In genomic region chr7:27361283-27361946, GRCm38 (mm10) we compare ENCODE assay signal across 8 mouse cellular contexts. TPM values are rescaled to one million over a fixed set of nuclear protein-coding genes. Genes with fewer than 3 reads are reported as not detected.
DNase-seq lines count a peak whose midpoint lies in the region; ATAC-seq and TF ChIP-seq lines count a peak whose summit lies in the region.

No protein-coding gene starts in this region.

- H3K9me3 ChIP-seq in hindbrain, postnatal 0 days (ENCODE audit: low read length), result no peaks in the 10 kb centered on the region
- peaks cover 3% of the 10 kb centered on the region; the same call in 1 of the 2 replicates for H3K9me3 ChIP-seq in megakaryocyte, embryonic 14.5 days

- no peak overlapping the region for H3K27ac ChIP-seq in gastrocnemius, adult 2 months
- 0 out of 2 replicates have a peak overlapping the region, but pooled peaks have one; percentile 16 for H3K27ac ChIP-seq in hindbrain, postnatal 0 days
- H3K27ac ChIP-seq in left cerebral cortex, adult 2 months, result peak overlapping the region; percentile 47

- peaks cover under 1% of the 10 kb centered on the region; the same call in 1 of the 2 replicates for H3K4me1 ChIP-seq in hindbrain, postnatal 0 days (ENCODE audit: insufficient read depth, low read length)
- peaks cover 62% of the 10 kb centered on the region for H3K4me1 ChIP-seq in megakaryocyte, embryonic 14.5 days

- peak overlapping the region; percentile 71 for H3K4me3 ChIP-seq in gastrocnemius, adult 2 months
- H3K4me3 ChIP-seq in hindbrain, postnatal 0 days (ENCODE audit: low read length), result peak overlapping the region; percentile 41
- peak overlapping the region; percentile 38 for H3K4me3 ChIP-seq in left cerebral cortex, adult 2 months
- peak overlapping the region; percentile 92 for H3K4me3 ChIP-seq in megakaryocyte, embryonic 14.5 days (replicated peaks)

- no peak for TF ChIP-seq CTCF in gastrocnemius, adult 2 months (IDR thresholded peaks at IDR 0.05)
- TF ChIP-seq CTCF in hindbrain, postnatal 0 days (IDR thresholded peaks at IDR 0.05; ENCODE audit: low read depth), result no peak
- no peak for TF ChIP-seq CTCF in left cerebral cortex, adult 2 months (IDR thresholded peaks at IDR 0.05)

- H3K36me3 ChIP-seq in hindbrain, postnatal 0 days (ENCODE audit: insufficient read depth, low read length), result no peaks in the 10 kb centered on the region
- no peaks in the 10 kb centered on the region for H3K36me3 ChIP-seq in megakaryocyte, embryonic 14.5 days (replicated peaks; ENCODE audit: low read length)

- peak; percentile 82 for ATAC-seq in common myeloid progenitor, adult 5-6 weeks (replicated peaks; ENCODE audit: low read depth, poor library complexity, severe bottlenecking)
- ATAC-seq in hindbrain, postnatal 0 days, result peak; percentile 96

- H3K27me3 ChIP-seq in hindbrain, postnatal 0 days (ENCODE audit: insufficient read depth, low read length), result peaks cover 37% of the 10 kb centered on the region
- peaks cover 32% of the 10 kb centered on the region for H3K27me3 ChIP-seq in megakaryocyte, embryonic 14.5 days (replicated peaks)

- H3K4me2 ChIP-seq in hindbrain, postnatal 0 days (ENCODE audit: low read depth, low read length), result peak overlapping the region; percentile 63

- peak overlapping the region; percentile 33; the same call in 1 of the 2 replicates for H3K9ac ChIP-seq in hindbrain, postnatal 0 days (replicated peaks; ENCODE audit: low read length)

- intact Hi-C loops in gastrocnemius, adult 2 months (cut with DNase I), result no loop called here
- intact Hi-C loops in left cerebral cortex, adult 2 months (cut with DNase I), result loop anchor here (1.0 to 2.0 kb wide), 2 partner anchors 25 to 86 kb away; partner anchors contain the start of genes Blvrb, Ltbp4 and Sptbn4

- DNase-seq in ZHBTc4 (ENCODE audit: low read depth, low spot score), result peak; percentile 100
- DNase-seq in gastrocnemius, adult 2 months, result peak; percentile 99
- DNase-seq in hindbrain, postnatal 0 days (ENCODE audit: low spot score), result peak; percentile 100
- peak; percentile 96 to 99 for DNase-seq in left cerebral cortex, adult 2 months (ENCODE audit: extremely low spot score in 1 of 2, low spot score in 2 of 2)
- peak; percentile 100 for DNase-seq in right cerebral cortex, postnatal 10 days (ENCODE audit: low spot score in 2 of 2)
- peak; percentile 98 for DNase-seq in urinary bladder, postnatal 25 days (ENCODE audit: low spot score)

- WGBS in hindbrain, postnatal 0 days, result under 1% methylated on average over 51 of the region's 52 CpGs

RNA-seq across cellular contexts. Expression of gene Gm20479, which starts 4.2 kb away (rescaled TPM):
- total RNA-seq in common myeloid progenitor, adult 5-6 weeks (2017), result 2.2 TPM in 1 of 2 replicates, not detected in the other
- not detected for total RNA-seq in gastrocnemius, adult 2 months (2021)
- not detected in 2 replicates for total RNA-seq in hindbrain, postnatal 0 days (2014; rRNA removed)
- not detected in 2 replicates for polyA plus RNA-seq in hindbrain, postnatal 0 days (2015; fragmentation: Nextera tagmentation; extraction: Ambion mirVana)
- total RNA-seq in left cerebral cortex, adult 2 months (2021), result not detected
- 1.4 and 7.6 TPM in 2 replicates for polyA plus RNA-seq in megakaryocyte, embryonic 14.5 days (2012; ENCODE audit: insufficient read depth, low replicate concordance)

RNA-seq across cellular contexts. Expression of gene Shkbp1, which starts 5.6 kb away (rescaled TPM):
- total RNA-seq in common myeloid progenitor, adult 5-6 weeks (2017), result 18.4 and 25.8 TPM in 2 replicates
- 1 to 10 TPM; 2.3 to 2.8 TPM for total RNA-seq in gastrocnemius, adult 2 months (2021)
- 27.0 and 31.2 TPM in 2 replicates for total RNA-seq in hindbrain, postnatal 0 days (2014; rRNA removed)
- polyA plus RNA-seq in hindbrain, postnatal 0 days (2015; fragmentation: Nextera tagmentation; extraction: Ambion mirVana), result 20.0 and 20.2 TPM in 2 replicates
- 10 to 100 TPM; 23.2 to 40.3 TPM for total RNA-seq in left cerebral cortex, adult 2 months (2021)
- polyA plus RNA-seq in megakaryocyte, embryonic 14.5 days (2012; ENCODE audit: insufficient read depth, low replicate concordance), result 214 and 344 TPM in 2 replicates

RNA-seq across cellular contexts. Expression of gene Ltbp4, which starts 23.9 kb away (rescaled TPM):
- 0.44 TPM in 1 of 2 replicates, not detected in the other for total RNA-seq in common myeloid progenitor, adult 5-6 weeks (2017)
- 10 to 100 TPM; 48.0 to 81.2 TPM for total RNA-seq in gastrocnemius, adult 2 months (2021)
- total RNA-seq in hindbrain, postnatal 0 days (2014; rRNA removed), result 34.8 and 41.2 TPM in 2 replicates
- 10.5 and 10.6 TPM in 2 replicates for polyA plus RNA-seq in hindbrain, postnatal 0 days (2015; fragmentation: Nextera tagmentation; extraction: Ambion mirVana)
- total RNA-seq in left cerebral cortex, adult 2 months (2021), result 10 to 100 TPM; 48.1 to 51.2 TPM
- 0.28 TPM in 1 of 2 replicates, not detected in the other for polyA plus RNA-seq in megakaryocyte, embryonic 14.5 days (2012; ENCODE audit: insufficient read depth, low replicate concordance)

Comparison
In these comparisons a context has a peak if more than half of its experiments do, and no peak if none do; other contexts are left out.
1. H3K4me3 ChIP-seq: peak in every context shown above with its lines; median percentile 92 in megakaryocyte, embryonic 14.5 days; 71 in gastrocnemius, adult 2 months; 41 in hindbrain, postnatal 0 days; 38 in left cerebral cortex, adult 2 months.
2. RNA of gene Ltbp4, which starts 23.9 kb away (total RNA-seq): 48.0 to 81.2 TPM in gastrocnemius, adult 2 months, 48.1 to 51.2 TPM in left cerebral cortex, adult 2 months and 34.8 to 41.2 TPM in hindbrain, postnatal 0 days; 0.44 TPM in common myeloid progenitor, adult 5-6 weeks; every median in the first group is over 10 times any median in the second.
3. Peak in every context shown above with its lines, with median percentiles within 50 percentile points of each other: DNase-seq.